Mouse (Mus musculus) hindbrain, embryonic 16.5 days (tissue): ENCODE data around the gene Smpd1. TPM values are rescaled to one million over a fixed set of nuclear protein-coding genes. Genes with fewer than 3 reads are reported as not detected.

Experiments used
- ATAC-seq: fragments of 200-750 bp; cut with Nextera tagmentation; 2 replicates; pipeline ENCODE4 v1.8.0; 2017; ENCODE audit warnings: moderate TSS enrichment, moderate library complexity
- H3K27ac ChIP-seq: fragments of 300-500 bp; sonication (generic); 2 replicates; pipeline ENCODE4 v1.5.1; 2014; ENCODE audit warnings: low read depth, mild to moderate bottlenecking, control low read depth, low read length, moderate library complexity
- H3K27me3 ChIP-seq: fragments of 300-500 bp; sonication (generic); replicated peaks from 2 replicates; pipeline ENCODE4 v1.6.1; 2014; ENCODE audit warnings: low read length; ENCODE audit not compliant: control insufficient read depth, insufficient read depth
- H3K36me3 ChIP-seq: fragments of 300-500 bp; sonication (generic); 2 replicates; pipeline ENCODE4 v1.6.1; 2014; ENCODE audit warnings: mild to moderate bottlenecking, low read length, moderate library complexity, mixed read lengths; ENCODE audit not compliant: control insufficient read depth, insufficient read depth
- H3K4me1 ChIP-seq: fragments of 300-500 bp; sonication (generic); 2 replicates; pipeline ENCODE4 v1.6.1; 2014; ENCODE audit warnings: low read depth, low read length; ENCODE audit not compliant: control insufficient read depth, insufficient read depth
- H3K4me2 ChIP-seq: fragments of 300-500 bp; sonication (generic); 2 replicates; pipeline ENCODE4 v1.6.1; 2014; ENCODE audit warnings: mild to moderate bottlenecking, low read length, control low read depth, moderate library complexity
- H3K4me3 ChIP-seq: fragments of 300-500 bp; sonication (generic); 2 replicates; pipeline ENCODE4 v1.5.1; 2014; ENCODE audit warnings: mild to moderate bottlenecking, low read length, control low read depth, moderate library complexity
- H3K9ac ChIP-seq: fragments of 300-500 bp; sonication (generic); 2 replicates; pipeline ENCODE4 v1.6.1; 2014; ENCODE audit warnings: low read depth, mild to moderate bottlenecking, control low read depth, low read length, moderate library complexity
- H3K9me3 ChIP-seq: fragments of 300-500 bp; sonication (generic); 2 replicates; pipeline ENCODE4 v1.6.1; 2014; ENCODE audit warnings: mild to moderate bottlenecking, low read length, moderate library complexity; ENCODE audit not compliant: control insufficient read depth
- WGBS: fragments of 180-500 bp; shearing (Covaris S2); extraction: QIAGEN DNeasy Blood & Tissue Kit; methylation state at CpG from one replicate; pipeline ENCODE4 v1.1.7; 2014; 5-methylcytosine and 5-hydroxymethylcytosine counted together
- polyA plus RNA-seq: library from polyadenylated mRNA; unstranded; fragments of >200 nt; fragmentation: Nextera tagmentation; extraction: Ambion mirVana; gene quantifications from 2 replicates; pipeline ENCODE4 v1.2.1, GENCODE M21; 2015

Smpd1 gene
- polyA plus RNA-seq, 1 experiment from 2014 or later: 111 TPM

DNA sequence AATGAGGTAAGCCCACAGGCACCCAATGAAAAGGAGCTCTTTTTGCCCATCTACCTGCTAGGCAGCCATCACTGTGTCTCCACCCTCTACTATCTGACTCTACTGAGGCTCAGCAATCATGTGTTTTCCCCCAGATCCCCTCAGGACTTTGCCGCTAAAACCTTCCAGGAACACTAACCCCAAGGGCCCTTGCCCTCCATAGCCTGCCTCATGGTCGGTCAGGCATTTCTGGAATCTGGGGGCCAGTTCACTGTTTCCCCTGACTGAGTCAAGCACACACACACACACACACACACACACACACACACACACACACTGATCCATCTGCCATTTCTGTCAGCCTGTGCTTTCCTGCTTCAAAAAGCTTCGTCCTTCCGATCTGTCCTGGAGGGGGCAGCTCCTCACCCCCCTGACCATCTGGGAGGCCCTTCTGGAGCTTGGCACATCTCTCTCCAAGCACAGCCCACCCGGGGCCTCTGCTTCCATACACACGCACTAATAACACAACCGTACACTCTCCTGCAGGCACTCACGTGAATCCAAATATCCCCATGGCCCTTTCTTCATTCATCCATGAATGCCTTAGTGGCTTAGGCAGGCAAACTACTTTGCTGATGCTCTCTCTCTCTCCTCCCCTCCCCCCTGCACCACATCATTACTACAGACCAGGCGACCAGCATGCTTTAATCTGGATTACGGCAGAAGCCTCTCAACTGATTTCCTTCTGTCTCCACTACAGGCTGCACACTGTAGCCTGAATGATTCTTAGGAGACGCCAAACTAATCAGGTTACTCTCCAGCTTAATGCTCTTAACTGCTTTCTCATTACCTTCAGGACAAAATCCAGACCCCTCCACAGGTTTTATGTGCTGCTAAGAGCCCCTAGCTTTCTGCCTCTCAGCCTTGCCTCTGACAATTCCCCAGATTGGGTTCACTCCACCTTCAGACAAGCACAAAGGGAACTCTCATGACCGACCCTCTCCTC lies 15.6 kb downstream of the Smpd1 start:
- Histone ChIP-seq H3K9ac (peak overlapping the region; percentile 57), H3K36me3 (peaks cover 39% of the 10 kb centered on the region), H3K27me3 (no peaks in the 10 kb centered on the region), H3K4me2 (peak overlapping the region; percentile 58), H3K4me1 (peaks cover 50% of the 10 kb centered on the region), H3K4me3 (peak overlapping the region; percentile 33), H3K9me3 (no peaks in the 10 kb centered on the region), H3K27ac (peak overlapping the region; percentile 87)
- WGBS: 11% methylated on average over 12 of the region's 12 CpGs
- ATAC-seq: peak; percentile 62

DNA sequence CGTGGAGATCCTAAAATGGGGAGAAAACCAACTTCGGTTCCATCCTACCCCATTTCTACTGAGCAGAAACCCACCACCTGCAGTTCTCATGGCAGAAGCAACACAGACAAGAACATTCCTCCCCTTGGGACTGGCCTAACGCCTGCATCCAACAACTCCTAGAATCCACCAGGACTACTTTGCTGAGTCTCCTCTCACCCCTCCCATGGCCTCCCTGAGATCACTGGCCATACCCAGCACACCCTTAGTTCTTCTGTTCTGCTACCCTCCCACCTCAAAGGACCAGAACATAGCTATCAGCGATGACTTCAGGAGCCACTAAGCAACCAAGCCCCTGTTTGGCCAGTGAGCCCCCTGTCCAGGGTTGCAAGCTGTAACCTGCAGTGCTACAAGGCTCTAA lies 16.6 kb downstream of the Smpd1 start:
- H3K4me2 ChIP-seq: 0 out of 2 replicates have a peak overlapping the region, but pooled peaks have one; percentile 23
- peaks cover 50% of the 10 kb centered on the region for H3K4me1 ChIP-seq
- 68% methylated on average over 4 of the region's 4 CpGs for WGBS
- no peak overlapping the region for H3K4me3 ChIP-seq
- H3K9ac ChIP-seq: no peak overlapping the region; the same call in 1 of the 2 replicates
- H3K27me3 ChIP-seq: no peaks in the 10 kb centered on the region
- peak overlapping the region; percentile 87 for H3K27ac ChIP-seq
- ATAC-seq: no peak
- H3K9me3 ChIP-seq: no peaks in the 10 kb centered on the region
- H3K36me3 ChIP-seq: peaks cover 31% of the 10 kb centered on the region

DNA sequence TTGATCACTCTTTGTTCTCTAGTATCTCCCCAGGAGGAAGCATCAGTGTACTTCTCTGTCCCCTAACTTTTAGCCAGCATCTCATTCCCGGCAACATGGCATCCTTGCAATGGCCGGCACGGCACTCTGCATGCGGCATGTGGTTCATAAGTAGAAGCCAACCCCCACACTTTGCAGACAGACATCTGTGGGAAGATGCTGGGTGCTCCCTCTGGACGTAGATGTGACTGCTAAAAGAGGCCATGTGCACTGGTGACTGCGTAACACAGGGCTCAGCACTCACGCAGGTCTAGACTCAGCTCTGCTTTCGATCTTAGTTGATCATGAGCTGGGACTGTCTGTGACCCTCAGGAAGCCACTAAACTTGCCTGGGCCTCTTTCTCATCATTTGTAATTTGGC lies 18.8 kb downstream of the Smpd1 start:
- Histone ChIP-seq H3K27ac (no peak overlapping the region), H3K36me3 (peaks cover 13% of the 10 kb centered on the region), H3K4me1 (peaks cover 51% of the 10 kb centered on the region), H3K27me3 (no peaks in the 10 kb centered on the region), H3K9me3 (no peaks in the 10 kb centered on the region), H3K4me3 (no peak overlapping the region), H3K4me2 (no peak overlapping the region), H3K9ac (no peak overlapping the region)
- ATAC-seq: no peak
- 85% methylated on average over 8 of the region's 8 CpGs for WGBS

GRCm38 (mm10) chr7:105574537-105574936 lies 20.4 kb downstream of the Smpd1 start:
- Histone ChIP-seq H3K27me3 (no peaks in the 10 kb centered on the region), H3K9ac (no peak overlapping the region), H3K36me3 (peaks cover 13% of the 10 kb centered on the region), H3K4me1 (peaks cover 44% of the 10 kb centered on the region), H3K4me2 (no peak overlapping the region), H3K9me3 (no peaks in the 10 kb centered on the region), H3K27ac (no peak overlapping the region), H3K4me3 (no peak overlapping the region)
- WGBS: 73% methylated on average over 4 of the region's 4 CpGs
- no peak for ATAC-seq

GRCm38 (mm10) chr7:105576166-105576748 lies 22.1 kb downstream of the Smpd1 start:
- H3K4me1 ChIP-seq: peaks cover 34% of the 10 kb centered on the region
- no peak overlapping the region for H3K4me3 ChIP-seq
- H3K36me3 ChIP-seq: peaks cover 13% of the 10 kb centered on the region
- no peak overlapping the region for H3K9ac ChIP-seq
- no peaks in the 10 kb centered on the region for H3K27me3 ChIP-seq
- no peak overlapping the region for H3K27ac ChIP-seq
- ATAC-seq: no peak
- no peaks in the 10 kb centered on the region for H3K9me3 ChIP-seq
- H3K4me2 ChIP-seq: no peak overlapping the region
- WGBS: 89% methylated on average over 3 of the region's 3 CpGs

DNA sequence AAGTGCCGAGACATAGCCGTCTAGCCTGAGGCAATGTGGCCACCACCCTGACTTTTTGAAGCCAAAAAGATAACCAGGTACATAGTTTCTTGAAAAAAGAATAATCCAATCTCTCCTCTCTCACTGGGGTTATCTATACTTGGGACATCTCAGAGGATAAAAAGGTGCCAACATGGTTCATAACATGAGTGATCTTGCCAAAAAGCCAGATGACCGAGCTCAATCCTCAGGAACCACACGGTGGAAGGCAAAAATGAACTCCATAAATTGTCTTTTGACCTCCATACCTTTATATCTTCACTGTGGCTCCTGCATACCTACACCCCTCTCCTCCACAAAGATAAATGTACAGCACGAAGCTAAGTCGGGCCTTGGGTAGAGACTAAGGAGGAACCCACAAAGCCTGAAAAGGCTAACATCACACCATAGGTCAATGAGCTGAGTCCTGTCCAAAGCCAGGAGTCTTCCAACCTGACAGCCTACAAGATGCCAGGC lies 23.3 kb downstream of the Smpd1 start:
- peaks cover 13% of the 10 kb centered on the region for H3K36me3 ChIP-seq
- WGBS: 94% methylated on average over 6 of the region's 6 CpGs
- peaks cover 29% of the 10 kb centered on the region for H3K4me1 ChIP-seq
- no peak overlapping the region for H3K27ac ChIP-seq
- H3K4me3 ChIP-seq: no peak overlapping the region
- H3K4me2 ChIP-seq: no peak overlapping the region
- no peaks in the 10 kb centered on the region for H3K27me3 ChIP-seq
- H3K9ac ChIP-seq: no peak overlapping the region
- no peaks in the 10 kb centered on the region for H3K9me3 ChIP-seq
- ATAC-seq: no peak

- no peak for ATAC-seq
- H3K4me2 ChIP-seq: no peak overlapping the region
- H3K9me3 ChIP-seq: no peaks in the 10 kb centered on the region
- H3K9ac ChIP-seq: no peak overlapping the region
- no peak overlapping the region for H3K27ac ChIP-seq
- peaks cover 21% of the 10 kb centered on the region for H3K4me1 ChIP-seq
- H3K4me3 ChIP-seq: no peak overlapping the region
- 77% methylated on average over 2 of the region's 2 CpGs for WGBS
- no peaks in the 10 kb centered on the region for H3K27me3 ChIP-seq
- H3K36me3 ChIP-seq: peaks cover 6% of the 10 kb centered on the region; the same call in 1 of the 2 replicates
Observed at GRCm38 (mm10) chr7:105578481-105578880, 24.3 kb downstream of the Smpd1 start.

DNA sequence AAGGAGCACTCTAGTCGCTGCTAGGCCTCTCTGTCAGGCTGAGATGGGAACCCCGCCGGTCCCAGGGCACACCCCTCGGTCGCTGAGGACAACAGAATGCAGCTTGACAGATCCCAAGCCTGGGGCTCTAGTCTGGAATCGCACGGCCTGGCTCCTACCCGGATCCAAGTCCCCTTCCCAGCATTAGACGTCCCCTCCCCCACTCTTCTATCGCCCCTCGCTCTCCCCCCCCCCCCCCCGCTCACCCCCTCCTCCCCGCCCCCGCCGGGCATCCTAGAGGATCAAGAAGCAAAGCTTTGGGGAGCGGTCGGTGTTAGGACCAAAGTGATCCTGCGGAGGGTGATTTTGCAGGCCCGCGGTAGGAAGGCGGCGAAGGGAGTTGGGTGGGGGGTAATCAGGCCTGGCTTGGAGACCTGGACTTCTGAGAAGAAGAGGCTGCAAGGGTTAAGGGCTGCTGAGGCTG lies 26.5 kb downstream of the Smpd1 start:
- peak overlapping the region; percentile 95 for H3K9ac ChIP-seq
- H3K4me3 ChIP-seq: peak overlapping the region; percentile 79
- peaks cover 18% of the 10 kb centered on the region for H3K4me1 ChIP-seq
- H3K27ac ChIP-seq: peak overlapping the region; percentile 98
- no peaks in the 10 kb centered on the region for H3K27me3 ChIP-seq
- H3K9me3 ChIP-seq: no peaks in the 10 kb centered on the region
- no peaks in the 10 kb centered on the region for H3K36me3 ChIP-seq
- peak overlapping the region; percentile 79 for H3K4me2 ChIP-seq
- peak; percentile 68 for ATAC-seq
- 0% methylated on average over 20 of the region's 22 CpGs for WGBS
